Mouse (Mus musculus) stomach, embryonic 16.5 days (tissue): ENCODE measurements at regions not wholly inside any gene's neighbourhood (a gene's known extent, or its start where the extent isn't known, plus 50 kb on each side); places are given as distances from the start of the nearest gene placed in this dataset.

Experiments used
- ATAC-seq: fragments of 200-750 bp; cut with Nextera tagmentation; 2 replicates; pipeline ENCODE4 v1.8.0; 2017; ENCODE audit warnings: moderate number of reproducible peaks, moderate TSS enrichment; ENCODE audit not compliant: insufficient read depth, low FRiP score
- H3K27ac ChIP-seq: fragments of 300-500 bp; sonication (generic); 2 replicates; pipeline ENCODE4 v1.5.1; 2014; ENCODE audit warnings: low read length
- H3K27me3 ChIP-seq: fragments of 300-500 bp; sonication (generic); 2 replicates; pipeline ENCODE4 v1.6.1; 2014; ENCODE audit warnings: low read length, control low read depth, mixed read lengths; ENCODE audit not compliant: control insufficient read depth, insufficient read depth
- H3K36me3 ChIP-seq: fragments of 300-500 bp; sonication (generic); 2 replicates; pipeline ENCODE4 v1.6.1; 2014; ENCODE audit warnings: low read length; ENCODE audit not compliant: control insufficient read depth, insufficient read depth
- H3K4me1 ChIP-seq: fragments of 300-500 bp; sonication (generic); 2 replicates; pipeline ENCODE4 v1.6.1; 2014; ENCODE audit warnings: low read length, control low read depth, mixed read lengths; ENCODE audit not compliant: control insufficient read depth, insufficient read depth
- H3K4me2 ChIP-seq: fragments of 300-500 bp; sonication (generic); 2 replicates; pipeline ENCODE4 v1.6.1; 2014; ENCODE audit warnings: low read depth, low read length, mixed read lengths
- H3K4me3 ChIP-seq: fragments of 300-500 bp; sonication (generic); replicated peaks from 2 replicates; pipeline ENCODE4 v1.5.1; 2014; ENCODE audit warnings: mild to moderate bottlenecking, low read length
- H3K9ac ChIP-seq: fragments of 300-500 bp; sonication (generic); 2 replicates; pipeline ENCODE4 v1.6.1; 2014; ENCODE audit warnings: low read length
- H3K9me3 ChIP-seq: fragments of 300-500 bp; sonication (generic); replicated peaks from 2 replicates; pipeline ENCODE4 v1.6.1; 2016; ENCODE audit warnings: low read length, control low read depth; ENCODE audit not compliant: control insufficient read depth
- WGBS: fragments of 180-500 bp; shearing (Covaris S2); extraction: QIAGEN DNeasy Blood & Tissue Kit; methylation state at CpG from one replicate; pipeline ENCODE4 v1.1.7; 2014; 5-methylcytosine and 5-hydroxymethylcytosine counted together

DNA sequence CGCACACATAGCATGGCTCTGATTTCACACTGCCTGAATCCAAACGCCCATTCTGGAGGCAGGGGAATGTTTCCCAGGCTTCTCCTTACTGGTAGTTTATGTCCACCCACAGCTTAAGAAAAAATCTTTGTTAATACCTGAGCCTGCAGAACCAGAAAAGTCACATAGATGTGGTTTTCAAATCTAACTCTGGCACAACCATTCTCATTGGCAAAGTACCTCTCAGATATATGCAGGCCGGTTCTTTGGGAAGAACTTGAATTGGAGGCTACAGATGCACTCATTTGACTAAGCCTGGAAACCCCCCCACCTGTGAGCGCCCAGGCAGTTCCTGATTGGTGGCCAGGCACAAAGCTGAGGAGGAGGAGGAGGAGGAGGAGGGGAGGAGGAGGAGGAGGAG is 179.8 kb upstream of the Arid2 start:
- WGBS: 48% methylated on average over 4 of the region's 4 CpGs

DNA sequence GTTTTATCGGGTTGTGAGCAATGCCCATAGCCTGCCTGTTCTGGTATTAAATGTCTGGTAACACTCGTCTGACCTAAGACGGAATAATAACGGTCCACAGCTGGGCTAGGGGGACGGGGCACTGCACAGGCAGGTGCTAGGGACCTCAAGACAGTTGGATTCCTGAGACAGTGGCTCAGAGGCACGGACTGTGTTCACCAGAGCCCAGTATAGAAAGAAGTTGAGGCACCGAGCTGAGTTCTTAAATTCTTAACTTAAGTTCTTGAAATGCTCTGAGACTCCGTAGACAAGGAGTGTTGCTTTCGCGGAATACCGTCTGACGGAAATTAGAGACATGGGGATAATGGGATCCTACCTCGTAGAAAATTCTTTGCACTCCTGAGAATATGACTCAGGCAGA is 174.2 kb upstream of the Arid2 start:
- Histone ChIP-seq H3K9me3 (peaks cover 6% of the 10 kb centered on the region), H3K4me1 (no peaks in the 10 kb centered on the region), H3K4me2 (no peak overlapping the region), H3K27me3 (no peaks in the 10 kb centered on the region), H3K9ac (no peak overlapping the region), H3K4me3 (no peak overlapping the region), H3K27ac (no peak overlapping the region), H3K36me3 (no peaks in the 10 kb centered on the region)
- WGBS: 90% methylated on average over 13 of the region's 13 CpGs
- ATAC-seq: no peak

More for the DNA sequence above, 179.8 kb upstream of the Arid2 start:
- H3K4me2 ChIP-seq: no peak overlapping the region
- H3K9ac ChIP-seq: no peak overlapping the region
- peak overlapping the region; percentile 58; the same call in 1 of the 2 replicates for H3K27ac ChIP-seq
- no peak overlapping the region for H3K4me3 ChIP-seq
- H3K27me3 ChIP-seq: no peaks in the 10 kb centered on the region
- H3K9me3 ChIP-seq: peaks cover 6% of the 10 kb centered on the region
- no peaks in the 10 kb centered on the region for H3K4me1 ChIP-seq
- H3K36me3 ChIP-seq: no peaks in the 10 kb centered on the region
- no peak; the same call in 1 of the 2 replicates for ATAC-seq

DNA sequence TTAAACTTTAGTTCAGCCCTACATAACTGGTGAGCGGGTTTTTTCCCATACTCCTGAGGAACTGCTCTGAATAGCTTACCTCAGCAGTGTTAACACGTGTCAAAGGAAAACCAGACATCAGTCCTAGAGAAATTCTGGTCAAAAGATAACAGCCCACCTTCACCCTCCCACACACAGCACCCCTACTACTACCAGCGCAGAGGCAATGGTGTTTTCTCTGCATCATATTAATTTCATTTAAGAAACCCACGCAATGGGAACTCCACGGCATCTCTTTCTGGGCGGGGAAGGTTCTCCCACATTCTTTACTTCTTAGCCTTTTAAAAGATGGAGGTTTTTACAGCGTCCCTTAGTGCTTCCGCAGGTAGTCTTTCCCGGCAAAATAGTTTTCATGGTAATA is 172.7 kb upstream of the Arid2 start:
- Histone ChIP-seq H3K36me3 (no peaks in the 10 kb centered on the region), H3K9ac (no peak overlapping the region), H3K4me1 (no peaks in the 10 kb centered on the region), H3K4me3 (no peak overlapping the region), H3K27me3 (no peaks in the 10 kb centered on the region), H3K9me3 (peaks cover 1% of the 10 kb centered on the region; the same call in 1 of the 2 replicates), H3K27ac (no peak overlapping the region), H3K4me2 (no peak overlapping the region; the same call in 1 of the 2 replicates)
- no peak for ATAC-seq
- WGBS: 55% methylated on average over 9 of the region's 9 CpGs

DNA sequence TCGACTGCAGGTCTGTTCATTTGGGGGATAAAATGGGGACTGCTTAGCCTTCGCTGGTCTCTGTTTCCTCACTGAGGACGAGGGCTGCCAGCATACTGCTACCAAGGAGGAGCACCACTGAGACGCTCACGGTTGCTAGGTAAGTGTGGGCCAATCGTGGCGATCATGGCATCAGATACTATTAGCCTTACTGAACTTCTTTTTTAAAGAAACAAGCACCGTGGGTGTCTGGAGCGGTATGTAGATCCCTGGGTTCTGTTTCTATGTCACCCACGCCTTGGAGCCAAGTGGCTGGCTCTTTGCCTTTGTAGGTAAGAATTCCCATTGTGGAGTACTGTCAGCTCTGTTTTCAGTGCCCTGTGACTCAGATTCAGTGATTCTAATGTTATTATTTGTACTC is 172.1 kb upstream of the Arid2 start:
- Histone ChIP-seq H3K27me3 (no peaks in the 10 kb centered on the region), H3K27ac (no peak overlapping the region), H3K36me3 (no peaks in the 10 kb centered on the region), H3K4me3 (no peak overlapping the region), H3K4me1 (no peaks in the 10 kb centered on the region), H3K9me3 (no peaks in the 10 kb centered on the region), H3K4me2 (peak overlapping the region; percentile 2; the same call in 1 of the 2 replicates), H3K9ac (no peak overlapping the region)
- no peak for ATAC-seq
- 42% methylated on average over 10 of the region's 10 CpGs for WGBS

DNA sequence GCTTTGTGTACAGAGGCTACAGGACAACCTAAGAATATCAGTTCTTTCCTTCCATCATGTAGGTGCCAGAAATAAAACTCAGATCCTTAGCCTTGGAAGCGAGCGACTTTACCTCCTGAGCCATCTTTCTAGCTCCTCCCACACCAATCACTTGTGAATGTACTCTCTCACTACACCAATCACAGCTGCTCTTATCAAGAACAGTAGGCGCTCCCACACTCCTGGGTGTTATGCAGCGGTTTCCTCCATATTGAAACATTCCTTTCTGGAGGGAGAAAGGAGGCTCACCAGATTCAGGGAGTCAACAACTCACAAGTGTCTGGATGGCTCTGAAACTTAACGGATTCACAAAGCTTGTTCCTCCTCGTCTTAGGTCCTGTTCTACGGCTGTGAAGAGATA is 168.1 kb upstream of the Arid2 start:
- H3K9me3 ChIP-seq: no peaks in the 10 kb centered on the region
- H3K9ac ChIP-seq: no peak overlapping the region
- no peaks in the 10 kb centered on the region for H3K4me1 ChIP-seq
- 94% methylated on average over 7 of the region's 7 CpGs for WGBS
- H3K4me2 ChIP-seq: no peak overlapping the region
- H3K27me3 ChIP-seq: no peaks in the 10 kb centered on the region
- H3K27ac ChIP-seq: no peak overlapping the region
- H3K4me3 ChIP-seq: no peak overlapping the region
- no peak for ATAC-seq
- no peaks in the 10 kb centered on the region for H3K36me3 ChIP-seq

DNA sequence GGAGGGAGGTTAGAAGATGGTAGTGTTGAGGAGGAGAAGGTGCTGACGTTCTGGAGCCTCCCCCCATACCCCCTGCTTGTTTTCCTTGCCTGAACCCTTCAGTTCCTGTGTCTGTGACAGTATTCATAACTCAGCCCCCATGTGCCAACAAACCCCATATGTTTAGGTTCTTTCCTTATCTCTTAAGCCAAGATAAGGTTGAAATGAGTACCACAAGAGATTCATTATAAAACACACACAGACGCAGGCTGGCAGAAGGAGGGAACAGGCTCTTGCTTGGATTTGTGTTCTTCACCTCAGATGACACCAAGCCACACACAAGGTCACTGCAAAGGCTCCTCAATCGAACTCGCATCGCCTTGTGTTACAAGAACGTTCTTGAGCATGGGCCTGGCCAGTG is 162.9 kb upstream of the Arid2 start:
- H3K27me3 ChIP-seq: no peaks in the 10 kb centered on the region
- no peak for ATAC-seq
- no peak overlapping the region for H3K4me3 ChIP-seq
- no peaks in the 10 kb centered on the region for H3K9me3 ChIP-seq
- H3K4me2 ChIP-seq: no peak overlapping the region
- no peak overlapping the region for H3K9ac ChIP-seq
- no peaks in the 10 kb centered on the region for H3K36me3 ChIP-seq
- WGBS: 62% methylated on average over 6 of the region's 6 CpGs
- no peaks in the 10 kb centered on the region for H3K4me1 ChIP-seq
- H3K27ac ChIP-seq: no peak overlapping the region

DNA sequence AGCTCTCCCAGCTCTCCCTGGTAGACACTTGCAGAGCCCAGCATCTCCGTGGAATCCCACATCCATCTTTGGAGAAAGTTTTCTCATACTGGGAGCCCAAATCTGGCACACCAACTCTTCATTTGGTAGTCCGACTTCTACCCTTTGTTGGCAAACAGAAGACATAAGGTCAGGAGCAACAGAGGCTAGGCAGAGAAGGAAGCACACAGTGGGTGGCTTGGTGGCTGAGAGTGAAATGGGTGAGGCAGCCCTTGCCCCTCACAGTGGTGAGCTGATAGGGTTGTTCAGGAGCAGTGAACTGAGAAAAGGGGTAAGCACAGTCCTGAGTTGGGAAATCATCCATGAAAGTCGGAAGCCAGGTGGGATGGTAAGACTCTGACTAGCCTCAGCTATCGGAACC is 157.6 kb upstream of the Arid2 start:
- ATAC-seq: no peak
- WGBS: 88% methylated on average over 4 of the region's 4 CpGs
- Histone ChIP-seq H3K4me2 (no peak overlapping the region), H3K36me3 (no peaks in the 10 kb centered on the region), H3K4me1 (peaks cover 4% of the 10 kb centered on the region; the same call in 1 of the 2 replicates), H3K27me3 (no peaks in the 10 kb centered on the region), H3K27ac (no peak overlapping the region), H3K4me3 (no peak overlapping the region), H3K9me3 (no peaks in the 10 kb centered on the region), H3K9ac (no peak overlapping the region)

DNA sequence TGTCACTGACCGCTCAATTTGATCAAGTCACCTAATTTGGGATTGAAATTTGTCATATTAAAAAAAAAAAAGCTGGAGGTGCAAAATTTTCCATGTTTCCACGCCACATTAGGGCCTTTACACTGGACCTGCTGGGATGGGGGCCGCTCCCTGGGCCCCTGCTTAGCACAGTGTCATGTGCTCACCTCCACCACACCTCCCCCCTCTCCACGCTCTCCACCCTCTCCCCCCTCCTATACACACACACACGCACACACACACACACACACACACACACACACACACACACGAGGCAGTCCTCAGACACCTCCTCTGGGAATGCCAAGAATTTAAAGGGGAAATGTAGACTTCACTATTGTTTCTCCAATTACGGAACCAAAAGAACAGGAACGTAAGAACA is 156.8 kb upstream of the Arid2 start:
- H3K9ac ChIP-seq: no peak overlapping the region
- no peaks in the 10 kb centered on the region for H3K27me3 ChIP-seq
- 72% methylated on average over 8 of the region's 8 CpGs for WGBS
- H3K4me3 ChIP-seq: no peak overlapping the region
- H3K36me3 ChIP-seq: no peaks in the 10 kb centered on the region
- no peak for ATAC-seq
- no peak overlapping the region for H3K27ac ChIP-seq
- peaks cover 8% of the 10 kb centered on the region; the same call in 1 of the 2 replicates for H3K4me1 ChIP-seq
- no peak overlapping the region for H3K4me2 ChIP-seq
- H3K9me3 ChIP-seq: no peaks in the 10 kb centered on the region

DNA sequence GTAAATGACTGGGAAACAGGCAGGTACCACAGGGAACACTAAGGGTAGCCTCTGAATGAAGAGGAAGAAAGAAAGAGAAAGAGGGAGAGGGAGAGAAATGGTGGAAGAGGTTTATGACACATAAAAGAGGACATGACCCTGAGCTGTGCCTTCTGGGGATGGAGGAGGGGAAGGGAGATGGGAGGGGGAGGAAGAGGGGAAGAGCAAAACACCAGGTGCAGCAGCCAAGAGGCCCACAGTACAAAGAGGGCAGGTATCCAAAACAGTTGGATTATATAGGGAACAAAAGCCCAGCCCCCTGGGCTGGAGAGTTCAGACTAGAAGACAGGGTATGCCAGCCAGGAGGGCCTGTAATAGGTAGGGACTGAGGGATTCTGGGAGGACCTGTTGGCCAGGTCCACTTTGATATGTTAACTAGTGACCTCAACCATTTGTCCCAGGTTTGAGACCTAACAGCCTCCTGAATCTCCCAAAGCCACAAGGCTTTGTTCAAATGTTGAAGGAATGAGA is 155.7 kb upstream of the Arid2 start:
- Histone ChIP-seq H3K9ac (no peak overlapping the region), H3K27me3 (no peaks in the 10 kb centered on the region), H3K4me1 (peaks cover 8% of the 10 kb centered on the region; the same call in 1 of the 2 replicates), H3K27ac (no peak overlapping the region), H3K9me3 (no peaks in the 10 kb centered on the region), H3K4me3 (no peak overlapping the region), H3K4me2 (no peak overlapping the region), H3K36me3 (no peaks in the 10 kb centered on the region)
- no peak for ATAC-seq
